Mouse (Mus musculus) gastrocnemius, postnatal 14 days (tissue): ENCODE results near the gene Pdrg1. TPM values are rescaled to one million over a fixed set of nuclear protein-coding genes. Genes with fewer than 3 reads are reported as not detected.
A peak's percentile ranks its signal among the peaks of the same experiment; 100 is the strongest.

ENCODE experiments used
- DNase-seq: peaks from one replicate; pipeline ENCODE4 v3.0.0; 2021; ENCODE audit warnings: mixed read lengths
- intact Hi-C: fragments of 180-260 bp; cut with DNase I; formaldehyde crosslinking; loops from one replicate; pipeline ENCODE4 v1.15.1; 2025; ENCODE audit warnings: low total_unique reads
- total RNA-seq, 2 experiments: library from RNA; stranded (reverse); gene quantifications; 2 replicates each; pipeline ENCODE4 v1.2.3; 2021

The Pdrg1 gene
- total RNA-seq, 2 experiments from 2014 or later, result 56.8 to 65.5 TPM

GRCm38 (mm10) chr2:152985582-152985981, 29.6 kb downstream of the Pdrg1 start:
- DNase-seq, result no peak
- intact Hi-C loops, result no loop called here

GRCm38 (mm10) chr2:152976991-152977390, 38.2 kb downstream of the Pdrg1 start:
- intact Hi-C loops, result no loop called here
- no peak for DNase-seq

- DNase-seq, result no peak
- intact Hi-C loops, result no loop called here
Observed at GRCm38 (mm10) chr2:152965555-152965954, 49.7 kb downstream of the Pdrg1 start.

- intact Hi-C loops, result no loop called here
- peak; percentile 59 for DNase-seq
Observed at GRCm38 (mm10) chr2:152962091-152962793, 53.0 kb downstream of the Pdrg1 start, which contains the start of gene Ttll9. Ttll9 (plus strand) TSS chr2:152962485.

Other genes with a start within 250 kb of the Pdrg1 start
- 10 to 100 TPM; 14.4 to 28.6 TPM for gene Bcl2l1, start 183.7 kb downstream of the Pdrg1 start, total RNA-seq
- 1 to 10 TPM; 4.1 to 4.7 TPM for gene Tpx2, start 167.5 kb downstream of the Pdrg1 start, total RNA-seq
- 100 to 1,000 TPM; 150 to 230 TPM for gene Mylk2, start 104.1 kb downstream of the Pdrg1 start, total RNA-seq
- gene Foxs1, start 82.2 kb downstream of the Pdrg1 start, total RNA-seq, result 1 to 10 TPM; 4.2 to 5.6 TPM
- gene Dusp15, start 63.7 kb downstream of the Pdrg1 start, total RNA-seq, result 1 to 10 TPM in 1 of 2 experiments, under 1 TPM in 1; 0.62 to 3.3 TPM
- not detected for gene Ttll9, start 52.9 kb downstream of the Pdrg1 start, total RNA-seq
- gene Xkr7, start 16.4 kb upstream of the Pdrg1 start, total RNA-seq, result under 1 TPM in 1 of 2 experiments, not detected in 1; 0.37 TPM
- 1 to 10 TPM; 5.9 to 9.1 TPM for gene Ccm2l, start 50.5 kb upstream of the Pdrg1 start, total RNA-seq
- under 1 TPM; 0.60 to 0.76 TPM for gene Hck, start 93.0 kb upstream of the Pdrg1 start, total RNA-seq
- 10 to 100 TPM; 38.2 to 41.7 TPM for gene Tm9sf4, start 145.9 kb upstream of the Pdrg1 start, total RNA-seq
- gene Tspyl3, start 210.0 kb upstream of the Pdrg1 start, total RNA-seq, result 1 to 10 TPM; 1.7 to 1.8 TPM
- 1 to 10 TPM; 3.5 to 5.8 TPM for gene Plagl2, start 226.0 kb upstream of the Pdrg1 start, total RNA-seq
- gene Pofut1, start 226.1 kb upstream of the Pdrg1 start, total RNA-seq, result 10 to 100 TPM; 13.9 to 16.2 TPM